Mouse (Mus musculus) adrenal gland, postnatal 36 days (tissue): ENCODE measurements at regions not wholly inside any gene's neighbourhood (a gene's known extent, or its start where the extent isn't known, plus 50 kb on each side); places are given as distances from the start of the nearest gene placed in this dataset.
A peak's percentile ranks its signal among the peaks of the same experiment; 100 is the strongest.
"Not testable (repeated sequence)": the region's sequence is repeated elsewhere in the genome, so short reads cannot be mapped to it uniquely, and the experiment has no call there.

Experiments
- DNase-seq, 2 experiments: peaks; one replicate each; pipeline ENCODE4 v3.0.0; 2021; ENCODE audit warnings: mixed read lengths in 1 of 2

GRCm38 (mm10) chr11:111961846-111962245 lies 820.2 kb upstream of the Sox9 start:
- no peak for DNase-seq

DNA sequence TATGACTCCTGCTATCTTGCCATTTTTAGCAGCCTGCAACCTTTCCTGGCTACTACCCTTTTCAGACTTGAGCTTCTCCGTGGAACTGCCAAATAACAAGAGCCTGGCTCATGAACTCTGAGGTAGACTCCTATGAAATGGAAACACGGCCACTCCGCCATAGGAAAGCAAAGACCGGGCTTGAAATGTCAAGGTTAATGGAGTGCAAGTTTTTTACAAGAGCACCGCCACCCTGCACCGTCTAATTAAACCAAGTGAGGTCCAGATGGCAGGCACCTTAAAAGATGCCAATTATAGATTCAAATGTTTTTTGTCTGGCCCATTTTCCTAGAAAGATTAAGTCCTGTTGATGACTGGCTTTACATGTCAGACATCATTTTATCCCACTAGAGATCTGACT lies 818.0 kb upstream of the Sox9 start:
- no peak for DNase-seq

GRCm38 (mm10) chr11:111966401-111966800 lies 815.6 kb upstream of the Sox9 start:
- no peak for DNase-seq

DNA sequence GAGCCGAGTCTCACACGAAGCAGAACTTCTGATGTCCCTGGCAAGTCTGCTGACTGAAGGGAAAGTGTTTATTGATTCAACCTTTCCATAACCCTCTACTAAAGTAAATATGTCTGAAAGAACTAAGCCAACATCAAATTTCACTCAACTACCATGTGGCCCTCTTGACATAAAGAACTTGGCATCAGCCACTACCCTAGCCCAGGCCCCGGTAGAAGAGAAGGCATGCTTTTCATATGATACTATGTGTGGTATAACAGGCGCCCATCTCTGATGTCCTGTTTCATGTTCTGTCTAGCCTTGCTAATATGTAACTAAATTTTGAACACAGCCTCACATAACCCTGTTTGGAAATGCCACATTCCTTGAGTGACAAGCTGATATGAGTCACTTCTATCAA lies 811.0 kb upstream of the Sox9 start:
- DNase-seq: no peak

DNA sequence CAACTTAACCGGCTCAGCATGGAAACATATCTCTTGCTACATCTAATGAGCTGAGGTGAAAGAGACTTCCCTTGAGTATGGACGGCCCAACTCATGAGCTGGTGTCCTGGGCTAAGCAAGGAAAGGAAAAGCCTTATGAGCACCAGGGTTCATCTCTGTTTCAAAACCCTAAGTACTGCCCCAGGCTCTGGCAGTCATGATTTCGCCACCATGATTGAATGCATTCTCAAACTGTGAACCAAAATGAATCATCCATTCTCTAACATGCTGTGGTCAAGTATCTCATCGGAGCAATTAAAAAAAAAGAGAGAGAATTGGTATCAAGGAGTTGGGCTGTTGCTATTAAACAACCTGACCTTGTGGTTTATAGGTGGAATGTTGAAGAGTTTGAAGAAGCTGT lies 803.4 kb upstream of the Sox9 start:
- no peak for DNase-seq

DNA sequence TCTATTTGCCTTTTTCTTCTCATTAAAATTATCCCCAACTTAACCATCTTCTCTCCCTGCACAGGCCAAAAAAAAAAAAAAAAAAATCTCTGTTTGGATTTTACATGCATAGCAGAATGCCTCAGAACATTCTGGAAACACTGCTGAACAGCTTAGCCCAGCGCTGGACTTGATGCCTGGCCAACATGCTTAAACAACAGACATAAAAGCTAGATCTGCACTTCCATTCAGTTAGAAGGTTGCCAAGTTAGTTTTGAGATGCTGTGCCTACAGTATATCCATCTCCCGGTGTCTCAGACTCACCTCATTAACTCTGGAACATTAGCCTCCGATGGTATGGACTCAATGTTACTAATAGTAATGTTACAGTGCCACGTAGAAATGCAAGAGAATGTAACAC lies 785.6 kb upstream of the Sox9 start:
- DNase-seq: no peak

DNA sequence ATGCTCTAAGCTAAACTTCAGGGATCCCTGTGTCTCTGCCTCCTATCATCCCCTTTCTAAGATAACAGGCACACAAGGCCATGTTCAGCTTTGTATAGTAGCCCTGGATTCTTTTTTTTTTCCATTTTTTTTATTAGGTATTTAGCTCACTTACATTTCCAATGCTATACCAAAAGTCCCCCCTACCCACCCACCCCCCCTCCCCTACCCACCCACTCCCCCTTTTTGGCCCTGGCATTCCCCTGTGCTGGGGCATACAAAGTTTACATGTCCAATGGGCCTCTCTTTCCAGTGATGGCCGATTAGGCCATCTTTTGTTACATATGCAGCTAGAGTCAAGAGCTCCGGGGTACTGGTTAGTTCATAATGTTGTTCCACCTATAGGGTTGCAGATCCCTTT lies 771.2 kb upstream of the Sox9 start:
- not testable (repeated sequence) for DNase-seq

GRCm38 (mm10) chr11:112017906-112018305 lies 764.1 kb upstream of the Sox9 start:
- no peak for DNase-seq

DNA sequence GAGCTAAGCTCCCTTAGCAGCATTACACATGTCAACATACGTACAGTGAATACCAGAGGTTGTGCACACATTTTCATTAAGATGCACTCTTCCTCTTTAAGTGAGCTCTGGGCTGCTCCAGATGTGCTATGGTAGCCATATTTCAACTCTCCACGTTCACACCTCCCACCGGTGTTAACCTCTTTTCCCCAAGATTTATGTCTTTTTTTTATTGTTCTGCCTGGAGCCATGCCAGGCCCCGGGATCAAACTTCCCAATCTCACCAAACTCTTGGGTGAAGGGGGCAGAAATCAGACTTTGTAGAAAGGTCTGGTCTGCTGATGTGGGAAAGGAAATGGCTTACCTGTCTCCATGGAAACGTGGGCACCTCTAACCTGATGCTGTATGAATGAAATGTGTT lies 754.0 kb upstream of the Sox9 start:
- DNase-seq: no peak

DNA sequence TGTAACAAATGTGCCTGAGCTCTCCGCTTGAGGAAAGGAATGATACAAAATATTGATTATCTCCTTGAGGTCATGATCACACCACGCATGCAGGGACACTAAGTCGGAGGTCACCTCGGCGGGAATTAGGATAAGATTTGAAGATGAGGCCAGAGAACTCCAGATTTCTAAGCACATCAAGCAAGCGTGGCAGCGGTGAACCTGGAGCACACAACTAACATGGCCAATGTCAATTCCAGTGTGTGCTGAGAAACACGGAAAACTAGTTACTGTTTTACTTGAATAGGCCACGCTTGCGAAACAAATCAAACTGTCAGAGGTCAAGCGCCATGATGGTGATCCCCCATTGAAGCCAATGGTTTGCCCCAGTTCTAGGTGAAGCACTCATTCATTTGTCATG lies 743.3 kb upstream of the Sox9 start:
- no peak for DNase-seq

DNA sequence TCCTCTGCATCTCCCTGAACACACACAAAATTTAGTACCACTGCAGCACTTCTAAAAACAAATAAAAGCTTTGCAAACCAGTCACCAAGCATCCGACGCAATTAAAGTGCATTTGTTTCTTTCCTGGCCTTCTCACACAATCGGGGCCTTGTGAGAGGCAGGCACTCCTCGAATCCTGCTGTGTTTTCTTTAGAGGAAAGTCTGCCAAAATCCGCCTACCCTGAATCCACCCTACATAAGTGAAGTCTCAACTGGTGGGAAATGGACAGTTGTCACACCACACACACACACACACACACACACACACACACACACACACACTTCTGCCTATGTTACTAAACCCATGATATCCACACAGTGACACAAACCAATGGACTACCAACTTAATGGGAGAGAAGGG lies 737.6 kb upstream of the Sox9 start:
- DNase-seq: no peak

DNA sequence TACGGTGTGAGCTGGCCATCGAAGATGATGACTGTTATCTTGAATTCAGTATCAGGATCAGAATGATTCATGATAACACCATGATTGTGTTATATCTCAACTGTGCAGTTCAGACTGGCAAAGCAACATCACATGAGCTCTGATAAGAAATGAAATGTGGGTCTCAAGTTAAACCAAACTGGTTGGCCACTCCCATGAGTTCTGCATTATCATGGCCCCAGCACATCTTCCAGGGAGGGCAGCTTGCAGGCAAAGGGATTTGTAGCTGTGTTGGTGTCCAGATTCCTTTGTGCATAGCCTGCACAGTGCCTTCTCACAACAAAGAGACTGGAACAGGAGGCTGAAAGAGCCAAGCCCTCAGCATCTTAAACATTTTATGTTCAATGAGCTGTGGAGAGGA lies 736.7 kb upstream of the Sox9 start:
- DNase-seq: no peak

- no peak for DNase-seq
These were observed 731.7 kb upstream of the Sox9 start for GRCm38 (mm10) chr11:112050362-112050761.

GRCm38 (mm10) chr11:112055591-112055990 lies 726.4 kb upstream of the Sox9 start:
- DNase-seq: peak in 1 of 2 experiments; percentile 1

DNA sequence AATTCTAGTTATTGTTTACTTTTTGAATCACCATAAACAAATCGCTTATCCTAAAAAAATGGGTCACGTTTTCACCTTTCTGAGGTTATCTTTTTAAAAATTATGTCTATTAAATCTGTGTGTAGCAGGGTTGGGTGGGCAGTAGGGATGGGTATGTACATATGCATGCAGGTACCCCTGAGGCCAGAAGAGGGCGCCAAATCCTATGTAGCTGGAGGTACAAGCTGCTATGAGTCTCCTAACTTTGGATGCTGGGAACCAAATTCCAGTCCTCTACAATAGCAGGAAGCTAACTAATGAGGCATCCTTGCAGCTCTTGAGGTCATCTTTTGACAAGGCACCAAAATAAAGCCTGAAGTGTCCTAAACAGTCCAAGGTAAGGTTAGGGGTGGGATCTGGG lies 714.8 kb upstream of the Sox9 start:
- no peak for DNase-seq

DNA sequence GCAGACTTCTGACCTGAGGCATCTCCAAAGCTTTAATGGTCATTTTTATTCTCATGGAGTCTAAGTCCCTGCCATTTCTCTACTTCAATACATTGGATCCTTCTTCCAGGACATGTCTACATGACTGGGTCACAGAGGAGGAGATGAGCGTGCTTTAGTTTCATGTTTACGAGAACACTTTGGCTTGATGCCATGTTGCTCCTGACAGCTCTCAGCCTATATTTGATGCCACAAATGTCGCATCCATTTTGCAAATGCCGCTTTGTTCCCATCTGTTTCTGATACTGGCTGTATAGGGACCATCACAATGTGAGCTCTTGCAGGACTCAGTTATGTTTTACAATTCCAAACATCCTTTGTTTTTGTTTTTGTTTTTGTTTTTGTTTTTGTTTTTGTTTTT lies 713.2 kb upstream of the Sox9 start:
- no peak for DNase-seq

- DNase-seq: no peak
These were observed 710.5 kb upstream of the Sox9 start for GRCm38 (mm10) chr11:112071571-112071970.

DNA sequence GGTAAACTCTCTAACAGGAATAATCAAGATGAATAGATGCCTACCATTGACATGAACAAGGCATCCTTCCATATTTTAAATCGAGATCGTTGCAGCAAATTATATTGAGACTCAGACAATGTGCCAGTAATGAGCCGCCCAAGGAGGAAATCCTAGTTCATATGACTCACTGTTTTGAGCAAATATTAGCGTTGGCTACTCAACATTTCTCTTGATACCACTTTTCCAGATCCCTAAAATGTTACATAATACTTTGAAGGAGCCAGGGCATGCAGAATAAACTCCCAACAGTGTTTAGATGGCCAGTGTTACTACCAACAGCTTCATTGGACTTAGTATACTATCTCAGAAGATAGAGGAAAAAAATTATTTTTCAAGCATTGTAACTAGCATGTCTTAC lies 700.6 kb upstream of the Sox9 start:
- no peak for DNase-seq

GRCm38 (mm10) chr11:112083019-112083418 lies 699.0 kb upstream of the Sox9 start:
- DNase-seq: no peak

DNA sequence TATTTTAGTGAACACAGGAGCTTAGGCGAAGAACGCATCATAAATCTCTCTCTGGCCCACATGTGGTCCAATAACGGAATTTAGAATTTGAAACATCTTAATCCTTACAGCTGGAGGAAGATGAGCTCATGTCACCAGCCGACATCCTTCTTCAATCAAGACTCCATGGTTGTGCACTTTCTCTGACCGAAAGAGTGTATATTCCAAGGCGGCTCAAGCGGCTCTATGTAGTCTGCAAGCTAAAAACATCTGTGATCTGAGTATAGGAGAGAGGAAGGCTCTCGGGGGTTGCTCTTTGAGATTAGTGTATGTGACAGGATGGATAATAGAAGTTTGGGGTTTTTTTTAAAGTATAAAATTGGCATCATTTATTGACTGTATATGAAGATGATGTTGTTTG lies 689.9 kb upstream of the Sox9 start:
- no peak for DNase-seq

DNA sequence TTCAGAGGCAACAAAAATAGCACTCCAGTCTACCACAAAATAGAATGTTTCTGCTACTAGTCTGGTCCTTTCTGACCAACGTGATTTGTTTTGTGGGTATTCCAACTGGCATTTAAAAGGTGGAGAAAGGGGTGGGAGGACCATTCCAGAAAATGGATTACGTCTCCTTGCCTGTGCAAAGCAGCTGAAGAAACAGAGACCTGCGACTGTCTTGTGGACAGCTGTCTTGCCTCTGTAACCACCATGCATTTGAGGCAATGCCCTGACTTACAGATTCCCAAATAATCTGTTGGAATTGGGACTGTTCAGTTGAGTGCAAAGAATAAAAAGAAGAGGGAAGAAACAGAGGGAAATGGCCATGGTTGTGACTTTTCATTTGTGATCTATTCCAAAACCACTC lies 687.0 kb upstream of the Sox9 start:
- no peak for DNase-seq

- no peak for DNase-seq
These were observed 683.9 kb upstream of the Sox9 start for GRCm38 (mm10) chr11:112098161-112098560.

DNA sequence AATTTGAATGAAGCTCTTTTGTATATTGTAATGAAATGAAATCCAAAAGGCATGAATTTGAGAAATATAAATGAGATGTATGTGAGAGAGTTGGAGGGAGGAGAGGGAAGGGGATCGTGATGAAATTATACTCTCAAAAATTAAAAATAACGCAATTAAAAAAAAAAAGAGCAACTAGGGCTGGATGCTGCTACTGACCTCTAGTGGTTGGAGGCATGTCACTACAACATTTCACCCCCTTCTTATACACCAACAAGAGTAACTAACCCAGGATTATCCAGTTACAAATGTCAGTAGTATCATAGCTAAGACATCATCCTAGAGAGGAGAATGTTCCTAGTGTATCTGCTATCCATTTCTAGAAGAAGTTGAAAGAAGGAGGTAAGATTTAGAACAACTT lies 678.8 kb upstream of the Sox9 start:
- peak in 1 of 2 experiments; percentile 3 for DNase-seq

- peak in 1 of 2 experiments; percentile 1 for DNase-seq
These were observed 675.1 kb upstream of the Sox9 start for GRCm38 (mm10) chr11:112106891-112107290.

DNA sequence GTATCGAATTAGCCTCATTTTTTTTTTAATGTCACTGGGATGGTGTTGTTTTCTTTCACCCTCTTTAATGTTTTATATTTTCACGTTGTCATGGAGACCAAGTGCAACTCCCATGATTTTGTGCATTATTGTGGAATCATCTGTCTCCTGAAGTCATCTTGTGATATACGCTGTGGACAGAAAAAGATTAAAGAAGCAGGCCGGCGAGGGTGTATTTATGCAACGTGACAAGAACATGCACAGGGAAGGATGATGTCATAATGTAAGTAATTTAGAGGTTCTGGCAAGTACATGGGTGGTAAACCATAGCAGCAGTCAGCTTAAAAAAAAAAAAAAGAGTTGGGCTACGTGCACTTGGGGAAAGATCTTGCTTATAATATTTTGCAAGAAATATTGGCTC lies 674.7 kb upstream of the Sox9 start:
- no peak for DNase-seq

DNA sequence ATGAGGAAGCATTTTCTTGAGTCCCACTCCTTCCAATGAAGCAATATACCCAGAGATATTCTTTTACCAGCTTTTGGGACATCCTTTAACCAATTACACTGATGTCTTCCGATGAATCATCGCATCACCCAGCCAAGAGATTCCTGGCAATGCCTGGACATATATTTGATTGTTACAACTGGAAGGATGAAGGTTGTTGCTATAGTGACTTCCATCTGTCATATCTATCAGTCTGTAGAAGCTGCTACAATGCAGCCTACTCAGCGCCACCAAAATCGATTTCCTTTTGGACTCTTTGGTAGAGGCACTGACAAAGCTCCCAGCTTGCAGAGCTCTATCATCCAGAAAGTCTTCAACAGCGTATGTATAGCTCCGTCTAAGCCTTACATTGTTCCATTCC lies 661.0 kb upstream of the Sox9 start:
- peak in 1 of 2 experiments; percentile 4 for DNase-seq
